Mouse (Mus musculus) heart, postnatal 36 days (tissue): Measurements from ENCODE around the gene Rps19. TPM values are rescaled to one million over a fixed set of nuclear protein-coding genes. Genes with fewer than 3 reads are reported as not detected.
"Not testable (repeated sequence)": the region's sequence is repeated elsewhere in the genome, so short reads cannot be mapped to it uniquely, and the experiment has no call there.

Experiments used
- DNase-seq, 2 experiments: peaks; one replicate each; pipeline ENCODE4 v3.0.0; 2021 to 2022
- intact Hi-C: fragments of 180-260 bp; cut with DNase I; formaldehyde crosslinking; loops from one replicate; pipeline ENCODE4 v1.15.1; 2025
- total RNA-seq, 2 experiments: library from RNA; stranded (reverse); gene quantifications; 2 replicates each; pipeline ENCODE4 v1.2.3; 2021

The Rps19 gene
- 100 to 1,000 TPM; 514 to 531 TPM for total RNA-seq

DNA sequence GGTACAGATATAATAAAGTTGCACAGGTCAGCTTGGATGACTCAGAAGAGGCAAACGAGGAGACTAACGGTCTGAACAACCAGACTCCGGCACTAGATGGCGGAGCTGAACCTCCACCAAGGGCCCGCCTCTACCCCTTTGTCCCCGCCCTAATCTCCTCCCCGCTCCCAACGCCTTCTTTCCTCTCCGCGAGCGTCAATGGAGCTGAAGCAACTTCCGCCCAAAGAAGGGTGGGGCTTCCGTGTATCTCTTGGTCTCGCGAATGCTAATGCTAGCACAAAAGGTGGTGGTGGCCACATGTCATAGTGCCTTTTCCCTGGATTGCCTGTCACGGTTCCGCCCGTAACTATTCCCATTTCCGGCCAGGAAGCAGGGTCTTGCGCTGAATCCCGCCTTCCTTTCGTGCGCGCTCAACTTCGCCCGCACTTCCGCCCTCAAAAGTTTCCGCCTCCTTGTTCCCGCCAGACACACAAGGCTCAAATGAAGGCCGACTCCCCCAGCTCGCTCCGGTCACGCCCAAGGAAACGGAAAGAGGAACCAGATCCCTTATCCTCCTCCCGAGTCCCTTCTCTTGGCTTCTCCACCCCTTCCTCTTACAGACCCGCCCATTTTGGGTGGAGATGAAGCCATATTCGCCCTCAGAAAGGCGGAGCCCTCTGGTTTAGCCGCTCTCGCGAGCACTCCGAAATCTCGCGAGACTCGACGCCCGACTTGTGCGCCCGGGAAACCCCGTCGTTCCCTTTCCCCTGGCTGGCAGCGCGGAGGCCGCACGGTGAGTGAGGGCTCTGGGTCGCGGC lies at the start of gene Rps19:
Rps19 (plus strand) TSS at position 476 of the 797 bp plus-strand sequence.
- DNase-seq = peak; percentile 98 to 99

DNA sequence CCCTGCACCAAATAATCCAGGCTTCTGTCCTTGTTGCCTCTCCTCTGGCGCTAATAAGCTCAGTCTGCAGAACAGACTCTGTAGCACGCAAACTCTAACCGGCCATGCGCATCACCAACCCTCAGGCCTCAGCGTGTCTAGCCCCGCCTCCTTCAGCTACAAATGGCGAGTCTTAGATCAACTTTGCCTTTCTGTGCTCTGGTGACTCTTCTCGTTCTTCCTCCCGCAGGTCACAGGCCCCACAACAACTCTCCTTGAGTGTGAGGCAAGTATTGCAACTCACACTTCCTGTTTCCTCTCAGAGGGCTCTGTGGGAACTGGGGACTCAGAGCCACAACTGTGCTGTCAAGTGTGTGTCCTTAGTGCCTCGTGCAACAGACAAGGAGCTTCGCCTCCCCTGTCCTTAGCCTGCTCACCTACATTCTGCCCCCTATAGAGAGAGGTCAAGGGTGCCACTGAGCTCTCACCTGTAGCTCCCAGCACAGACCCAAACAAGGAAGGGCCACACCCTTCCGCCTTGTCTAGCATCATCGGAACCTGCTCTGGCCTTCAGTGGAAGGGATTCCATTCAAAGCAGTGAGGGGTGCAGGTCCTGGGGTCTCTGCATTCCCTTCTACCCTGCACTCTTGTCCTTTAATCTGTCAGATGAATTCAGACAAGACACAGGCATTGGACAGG lies 45.3 kb upstream of the Rps19 start:
- DNase-seq = not testable (repeated sequence)
- intact Hi-C loops = loop anchor here (5.0 kb wide), 1 partner anchor 738 kb away; no protein-coding TSS in a partner anchor

More for the DNA sequence above, at the start of gene Rps19:
- intact Hi-C loops = loop anchor here (1.0 to 10.0 kb wide), 4 partner anchors 20 to 799 kb away; partner anchors contain the start of genes Gsk3a and Zfp180

- intact Hi-C loops = loop anchor here (5.0 kb wide), 1 partner anchor 738 kb away; no protein-coding TSS in a partner anchor
- no peak for DNase-seq
Observed at GRCm38 (mm10) chr7:24839410-24839808, 44.8 kb upstream of the Rps19 start.

DNA sequence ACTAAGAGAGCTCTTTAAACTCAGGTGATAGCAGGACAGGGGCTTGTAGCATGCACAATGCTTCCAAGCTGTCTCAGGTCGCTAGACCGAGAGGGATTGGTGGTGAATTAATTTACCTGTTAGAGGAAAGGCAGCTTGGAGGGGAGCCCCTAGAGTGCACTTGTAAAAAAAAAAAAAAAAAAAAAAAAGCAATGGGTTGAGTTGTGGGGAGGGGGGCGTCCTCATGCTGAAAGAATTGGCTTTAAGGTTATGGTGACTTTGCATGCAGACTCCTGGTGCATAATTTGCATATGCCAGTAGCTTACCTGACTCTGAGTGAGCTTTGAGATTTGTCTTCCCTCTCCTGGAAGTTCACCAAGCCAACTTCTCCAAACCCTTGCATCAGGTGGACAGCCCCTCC lies 43.8 kb upstream of the Rps19 start:
- intact Hi-C loops = no loop called here

DNA sequence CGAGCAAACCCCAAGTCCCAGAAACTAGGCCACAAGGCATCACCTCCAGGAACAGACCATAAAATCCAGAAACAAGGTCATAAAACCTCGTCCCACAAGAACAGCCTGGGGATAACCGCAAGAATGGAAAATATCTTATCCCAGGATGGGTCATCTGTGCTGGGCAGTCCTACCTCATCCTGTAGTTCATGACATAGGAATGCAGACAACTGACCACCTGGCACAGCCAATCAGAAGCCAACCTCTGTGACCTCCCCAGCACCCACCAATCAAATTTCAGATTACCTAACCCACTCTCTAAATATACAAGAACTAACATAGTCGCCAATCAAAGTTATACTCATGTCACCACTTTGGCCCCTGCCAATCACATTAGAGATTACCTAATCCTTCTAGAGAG lies 43.2 kb upstream of the Rps19 start:
- no peak for DNase-seq
- intact Hi-C loops = no loop called here

More for the DNA sequence above, 43.8 kb upstream of the Rps19 start:
- DNase-seq = no peak

DNA sequence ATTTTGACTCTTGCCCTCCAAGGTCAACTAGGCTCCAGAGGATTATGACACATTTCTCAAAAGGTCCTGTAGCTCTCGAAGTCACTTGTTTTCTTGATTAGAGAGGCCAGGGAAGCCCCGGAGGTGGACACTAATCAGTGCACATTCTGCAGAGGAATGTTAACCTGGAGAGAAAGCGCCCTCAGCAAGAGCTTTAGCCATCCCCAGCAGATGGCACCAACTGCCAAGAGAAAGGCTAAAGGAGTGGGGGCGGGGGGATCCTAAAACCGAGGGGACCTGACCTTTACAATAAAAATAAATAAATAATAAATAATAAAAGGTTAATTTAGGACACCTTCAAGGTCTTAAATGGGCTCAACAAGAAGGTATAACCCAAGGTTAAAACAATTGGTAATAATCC lies 40.0 kb upstream of the Rps19 start:
- intact Hi-C loops = no loop called here

GRCm38 (mm10) chr7:24845181-24845580 lies 39.0 kb upstream of the Rps19 start:
- intact Hi-C loops = no loop called here
- no peak for DNase-seq

More for the DNA sequence above, 40.0 kb upstream of the Rps19 start:
- DNase-seq = no peak

- DNase-seq = no peak
- intact Hi-C loops = no loop called here
Observed at GRCm38 (mm10) chr7:24845713-24846112, 38.5 kb upstream of the Rps19 start.

- DNase-seq, intact Hi-C loops: not testable (repeated sequence)
Observed at GRCm38 (mm10) chr7:24846576-24846975, 37.6 kb upstream of the Rps19 start.

- no peak for DNase-seq
- intact Hi-C loops = no loop called here
Observed at GRCm38 (mm10) chr7:24850162-24850561, 34.0 kb upstream of the Rps19 start.

GRCm38 (mm10) chr7:24850899-24851303 lies 33.3 kb upstream of the Rps19 start:
- intact Hi-C loops = no loop called here
- no peak for DNase-seq

DNA sequence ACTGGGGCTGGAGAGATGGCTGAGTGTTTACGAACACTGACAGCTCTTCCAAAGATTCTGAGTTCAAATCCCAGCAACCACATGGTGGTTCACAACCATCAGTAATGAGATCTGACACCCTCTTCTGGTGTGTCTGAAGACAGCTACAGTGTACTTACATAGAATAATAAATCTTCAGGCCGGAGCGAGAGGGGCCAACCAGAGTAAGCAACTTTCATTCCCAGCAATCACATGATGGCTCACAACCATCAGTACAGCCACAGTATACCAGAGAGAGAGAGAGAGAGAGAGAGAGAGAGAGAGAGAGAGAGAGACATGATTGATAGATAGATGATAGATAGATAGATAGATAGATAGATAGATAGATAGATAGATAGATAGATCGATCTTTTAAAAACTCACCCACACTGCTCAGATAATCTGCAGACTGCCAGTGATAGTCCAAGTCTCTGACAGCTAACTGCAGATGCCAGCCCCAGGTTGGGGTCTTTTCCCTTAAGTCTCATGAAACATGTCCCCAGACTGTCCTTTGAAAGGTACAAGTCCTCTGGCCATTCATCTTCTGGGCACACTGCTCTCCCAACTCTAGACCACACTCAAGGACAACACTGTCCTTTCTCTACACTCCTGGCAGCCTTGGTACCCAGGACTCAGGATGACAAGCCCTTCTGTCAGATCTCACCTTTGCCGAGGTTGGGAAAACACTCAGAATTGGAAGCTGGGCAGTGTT lies 32.4 kb upstream of the Rps19 start:
- no peak for DNase-seq
- intact Hi-C loops = no loop called here

DNA sequence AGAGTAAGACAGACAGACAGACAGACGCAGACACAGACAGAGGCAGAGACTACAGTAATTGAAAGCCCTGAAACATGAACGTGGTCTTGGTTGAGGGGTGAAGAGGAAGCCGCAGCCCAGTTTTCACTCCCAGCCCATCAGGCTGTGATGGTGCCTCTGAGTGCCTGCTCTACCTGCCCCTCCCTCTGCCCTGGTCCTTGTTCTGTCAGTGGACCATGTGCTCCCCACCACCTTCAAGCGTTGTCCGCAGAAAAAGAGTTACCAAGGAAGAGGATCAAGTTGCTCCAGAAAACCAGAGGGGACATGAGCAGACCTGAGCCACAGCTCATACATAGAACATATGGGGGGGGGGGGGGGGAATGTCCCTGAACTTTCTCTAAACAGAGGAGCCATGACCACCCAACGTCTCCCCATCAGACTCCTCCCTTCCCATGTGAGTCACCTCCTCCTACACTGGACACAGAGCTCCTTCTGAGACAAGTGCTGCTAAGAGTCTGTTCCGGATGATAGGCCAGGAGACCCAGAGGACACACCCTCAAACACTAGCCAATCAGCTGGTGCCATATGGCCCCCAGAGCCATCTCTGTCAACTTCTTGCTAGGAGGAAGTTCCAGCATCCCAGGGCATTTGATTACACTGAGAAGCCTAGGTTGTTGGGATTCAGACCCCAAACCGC lies 31.5 kb upstream of the Rps19 start:
- intact Hi-C loops = no loop called here
- DNase-seq = no peak

DNA sequence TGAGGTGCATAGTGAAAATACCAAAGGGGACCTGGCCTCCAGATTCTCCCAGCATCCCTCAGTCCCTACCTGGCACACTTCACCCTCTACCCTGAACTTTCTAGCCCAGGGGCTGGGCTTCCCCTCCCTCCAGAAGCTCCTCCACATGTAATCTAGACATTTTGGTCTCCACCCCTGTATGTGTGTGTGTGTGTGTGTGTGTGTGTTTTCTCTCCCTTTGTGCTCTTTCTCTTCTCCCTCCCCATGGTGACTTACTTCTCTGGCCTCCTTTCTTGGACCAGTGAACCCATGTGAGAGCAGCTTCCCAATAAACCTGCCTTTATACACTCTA lies 31.0 kb upstream of the Rps19 start:
- intact Hi-C loops = no loop called here
- DNase-seq = no peak

GRCm38 (mm10) chr7:24853695-24854094 lies 30.5 kb upstream of the Rps19 start:
- intact Hi-C loops = no loop called here
- no peak for DNase-seq

- intact Hi-C loops = no loop called here
- no peak for DNase-seq
Observed at GRCm38 (mm10) chr7:24856460-24857120, 27.6 kb upstream of the Rps19 start.

- intact Hi-C loops = no loop called here
- DNase-seq = no peak
Observed at GRCm38 (mm10) chr7:24859234-24859633, 24.9 kb upstream of the Rps19 start.

GRCm38 (mm10) chr7:24861913-24862312 lies 22.3 kb upstream of the Rps19 start, which contains the start of gene Gm9844:
TSS of gene Gm9844 (plus strand) at chr7:24862213.
- intact Hi-C loops = no loop called here
- no peak for DNase-seq

DNA sequence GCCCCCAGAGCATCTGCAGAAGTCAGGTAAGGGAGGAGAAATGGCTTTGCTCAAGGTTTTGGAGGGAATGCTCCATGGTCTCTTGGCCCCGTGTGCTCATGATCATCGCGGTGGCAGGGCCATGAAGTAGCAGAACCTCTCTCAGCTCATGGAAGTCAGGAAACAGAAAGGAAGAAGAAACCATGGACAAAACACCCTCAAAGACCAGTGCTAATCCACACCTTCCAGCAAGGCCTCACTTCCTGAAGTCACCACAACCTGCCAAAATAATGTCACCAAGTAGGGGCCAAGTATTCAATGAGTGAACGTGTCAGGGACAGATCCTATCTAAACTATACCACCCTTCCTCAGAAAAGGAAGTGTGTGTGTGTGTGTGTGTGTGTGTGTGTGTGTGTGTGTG lies 21.3 kb upstream of the Rps19 start:
- no peak for DNase-seq
- intact Hi-C loops = no loop called here

DNA sequence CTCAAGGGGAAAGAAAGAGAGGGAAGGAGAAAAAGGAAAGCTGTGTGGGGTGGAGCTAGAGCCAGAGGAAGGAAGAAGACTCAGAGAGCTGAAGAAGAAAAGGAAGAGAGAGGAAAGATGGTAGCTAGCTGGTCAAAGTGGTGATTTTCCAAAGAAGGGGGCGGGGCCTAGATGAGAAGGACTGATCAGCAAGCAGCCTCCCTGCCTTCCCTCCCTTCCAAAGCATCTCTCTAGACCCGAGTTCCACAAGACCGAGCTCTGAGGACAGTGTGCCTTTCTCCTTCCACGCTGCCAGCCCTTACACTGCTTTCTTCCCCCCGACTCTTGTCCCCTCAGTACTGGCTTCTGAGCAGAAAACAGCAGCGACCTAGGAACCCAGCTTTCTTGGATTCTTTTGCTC lies 20.0 kb upstream of the Rps19 start:
- no peak for DNase-seq
- intact Hi-C loops = no loop called here
